Mouse (Mus musculus): Measurements from ENCODE around the gene Zfp617.
"Not testable (repeated sequence)": the region's sequence is repeated elsewhere in the genome, so short reads cannot be mapped to it uniquely, and the experiment has no call there.

- not testable (repeated sequence) for TF ChIP-seq CTCF, POLR2A (IDR thresholded peaks at IDR 0.05; ENCODE audit: insufficient read depth, low read depth, low read length)
Measured at GRCm38 (mm10) chr8:71938037-71938436, 29.6 kb downstream of the Zfp617 start.
